Mouse (Mus musculus) kidney, embryonic 14.5 days (tissue): ENCODE data around the gene Fa2h. TPM values are rescaled to one million over a fixed set of nuclear protein-coding genes. Genes with fewer than 3 reads are reported as not detected.

Source experiments
- ATAC-seq: fragments of 200-750 bp; cut with Nextera tagmentation; 2 replicates; pipeline ENCODE4 v1.8.0; 2017; ENCODE audit warnings: moderate number of reproducible peaks, mild to moderate bottlenecking, moderate TSS enrichment, moderate library complexity; ENCODE audit not compliant: low FRiP score, low TSS enrichment
- H3K27ac ChIP-seq: fragments of 300-500 bp; sonication (generic); 2 replicates; pipeline ENCODE4 v1.5.1; 2014; ENCODE audit warnings: low read depth, mild to moderate bottlenecking, low read length, moderate library complexity, mixed read lengths
- H3K27me3 ChIP-seq: fragments of 300-500 bp; sonication (generic); 2 replicates; pipeline ENCODE4 v1.6.1; 2014; ENCODE audit warnings: mild to moderate bottlenecking, low read length; ENCODE audit not compliant: control insufficient read depth, insufficient read depth
- H3K36me3 ChIP-seq: fragments of 300-500 bp; sonication (generic); 2 replicates; pipeline ENCODE4 v1.6.1; 2014; ENCODE audit warnings: low read length, mixed read lengths; ENCODE audit not compliant: control insufficient read depth, insufficient read depth
- H3K4me1 ChIP-seq: fragments of 300-500 bp; sonication (generic); 2 replicates; pipeline ENCODE4 v1.6.1; 2014; ENCODE audit warnings: low read length, mixed read lengths; ENCODE audit not compliant: control insufficient read depth, insufficient read depth
- H3K4me2 ChIP-seq: fragments of 300-500 bp; sonication (generic); replicated peaks from 2 replicates; pipeline ENCODE4 v1.6.1; 2014; ENCODE audit warnings: low read depth, mild to moderate bottlenecking, low read length
- H3K4me3 ChIP-seq: fragments of 300-500 bp; sonication (generic); 2 replicates; pipeline ENCODE4 v1.5.1; 2014; ENCODE audit warnings: mild to moderate bottlenecking, low read length
- H3K9ac ChIP-seq: fragments of 300-500 bp; sonication (generic); 2 replicates; pipeline ENCODE4 v1.6.1; 2014; ENCODE audit warnings: low read depth, mild to moderate bottlenecking, low read length, moderate library complexity
- H3K9me3 ChIP-seq: fragments of 300-500 bp; sonication (generic); 2 replicates; pipeline ENCODE4 v1.6.1; 2016; ENCODE audit warnings: low read length; ENCODE audit not compliant: control insufficient read depth
- WGBS: fragments of 180-500 bp; shearing (Covaris S2); extraction: QIAGEN DNeasy Blood & Tissue Kit; methylation state at CpG from one replicate; pipeline ENCODE4 v1.1.7; 2014; 5-methylcytosine and 5-hydroxymethylcytosine counted together
- polyA plus RNA-seq: library from polyadenylated mRNA; unstranded; fragments of >200 nt; fragmentation: Nextera tagmentation; extraction: Ambion mirVana; gene quantifications from 2 replicates; pipeline ENCODE4 v1.2.1, GENCODE M21; 2014

Fa2h gene
- polyA plus RNA-seq, 1 experiment from 2014 or later, result 0.84 TPM

DNA sequence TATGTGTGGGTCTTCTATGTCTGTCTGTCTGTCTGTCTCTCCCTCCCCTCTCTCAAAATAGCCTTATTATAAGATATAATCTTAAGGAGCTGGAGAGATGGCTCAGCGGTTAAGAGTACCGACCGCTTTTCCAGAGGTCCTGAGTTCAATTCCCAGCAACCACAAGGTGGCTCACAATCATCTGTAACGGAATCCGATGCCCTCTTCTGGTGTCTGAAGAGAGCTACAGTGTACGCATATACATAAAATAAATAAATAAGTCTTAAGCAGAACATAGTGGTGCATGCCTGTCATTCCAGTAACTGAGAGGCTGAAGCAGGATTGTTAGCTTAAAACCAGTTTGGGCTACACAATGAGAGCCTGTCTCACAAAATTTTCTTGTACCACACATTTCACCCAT is 43.0 kb downstream of the Fa2h start:
- ATAC-seq, result no peak
- 87% methylated on average over 6 of the region's 6 CpGs for WGBS
- Histone ChIP-seq H3K4me1 (no peaks in the 10 kb centered on the region), H3K9me3 (no peaks in the 10 kb centered on the region), H3K36me3 (no peaks in the 10 kb centered on the region), H3K9ac (no peak overlapping the region), H3K4me2 (no peak overlapping the region), H3K4me3 (no peak overlapping the region), H3K27ac (no peak overlapping the region), H3K27me3 (no peaks in the 10 kb centered on the region)

DNA sequence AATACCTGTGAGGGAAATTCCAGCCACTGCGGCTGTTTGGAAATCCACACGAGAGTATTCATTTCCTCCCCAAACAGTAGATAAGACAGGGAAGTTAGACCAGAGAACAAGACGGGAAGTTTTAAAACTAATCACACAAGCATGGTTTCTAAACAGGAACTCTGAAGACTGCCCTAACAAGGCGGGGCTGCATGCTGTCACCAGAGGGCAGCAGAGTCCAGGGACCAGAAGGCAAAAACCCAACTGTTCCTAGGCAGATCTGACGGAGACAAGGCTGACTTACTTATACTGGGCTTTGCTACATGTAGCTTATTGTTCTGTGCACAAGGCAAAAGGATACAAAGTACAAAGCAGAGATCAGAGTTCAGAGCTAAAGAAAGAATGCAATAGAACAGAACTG is 50.4 kb downstream of the Fa2h start:
- H3K4me1 ChIP-seq, result 0 out of 2 replicates have a peak, but pooled peaks cover 3% of the 10 kb centered on the region
- WGBS, result 15% methylated on average over 5 of the region's 5 CpGs

DNA sequence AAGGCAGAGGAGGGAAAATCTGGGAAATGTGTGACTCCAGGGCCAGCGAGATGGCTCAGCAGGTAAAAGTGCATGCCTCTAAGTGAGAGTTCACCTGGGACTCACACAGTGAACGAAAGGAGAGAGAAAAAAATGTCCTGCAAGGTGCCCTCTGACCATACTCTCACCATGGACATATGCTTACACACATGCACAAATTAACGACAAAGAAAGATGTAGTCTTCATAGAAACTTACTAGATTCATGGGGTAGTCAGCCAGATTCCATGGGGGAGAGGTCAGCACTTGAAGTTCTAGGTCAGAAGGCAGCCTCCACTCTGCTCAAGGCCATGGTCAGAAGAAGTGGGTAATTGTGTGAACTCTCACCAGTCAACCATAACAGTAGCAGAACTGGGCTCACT is 53.4 kb downstream of the Fa2h start:
- Histone ChIP-seq H3K9ac (no peak overlapping the region), H3K4me2 (no peak overlapping the region), H3K9me3 (no peaks in the 10 kb centered on the region), H3K27me3 (peaks cover 3% of the 10 kb centered on the region; the same call in 1 of the 2 replicates), H3K36me3 (no peaks in the 10 kb centered on the region), H3K4me3 (no peak overlapping the region), H3K27ac (no peak overlapping the region), H3K4me1 (0 out of 2 replicates have a peak, but pooled peaks cover 3% of the 10 kb centered on the region)
- WGBS, result 66% methylated on average over 3 of the region's 3 CpGs
- no peak for ATAC-seq

More for the DNA sequence above, 50.4 kb downstream of the Fa2h start:
- Histone ChIP-seq H3K9ac (no peak overlapping the region), H3K27ac (no peak overlapping the region), H3K4me3 (no peak overlapping the region), H3K9me3 (no peaks in the 10 kb centered on the region), H3K4me2 (no peak overlapping the region), H3K36me3 (no peaks in the 10 kb centered on the region), H3K27me3 (no peaks in the 10 kb centered on the region)
- no peak for ATAC-seq

DNA sequence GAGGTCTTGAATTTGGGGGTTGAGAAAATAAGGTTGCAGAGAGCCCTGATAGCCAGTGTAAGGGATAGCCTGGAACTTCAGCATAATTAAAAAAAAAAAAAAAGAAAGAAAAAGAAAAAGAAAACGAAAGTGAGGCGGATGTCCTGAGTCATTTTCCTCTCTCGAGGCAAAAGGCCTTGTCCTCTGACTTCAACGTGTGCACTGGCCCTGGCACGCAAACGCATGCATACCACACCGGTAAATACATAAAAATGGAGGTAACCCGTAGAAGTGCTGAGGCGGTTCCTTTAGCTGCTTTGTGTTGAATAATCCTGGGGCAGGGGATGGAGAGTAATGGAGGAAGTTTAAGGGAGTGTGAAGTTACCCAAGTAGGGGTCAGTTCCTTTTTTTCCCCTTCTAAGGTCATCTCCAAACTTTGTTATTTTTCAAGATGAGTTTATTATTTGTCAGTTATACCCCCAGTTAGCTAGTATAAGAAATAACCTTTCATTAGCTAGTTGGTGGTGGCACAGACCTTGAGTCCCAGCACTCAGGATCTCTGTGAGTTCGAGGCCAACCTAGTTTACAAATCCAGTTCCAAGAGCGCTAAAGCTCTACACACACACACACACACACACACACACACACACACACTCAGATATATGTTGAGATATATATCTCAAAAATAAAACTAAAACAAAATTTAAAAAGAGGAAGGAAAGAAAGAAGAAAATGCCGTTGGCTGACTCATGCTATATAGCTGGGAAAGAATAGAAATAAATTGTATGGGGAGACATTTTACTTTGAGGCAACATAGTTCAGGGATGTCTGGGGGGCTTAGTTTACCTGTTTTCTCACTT is 55.0 kb downstream of the Fa2h start:
- Histone ChIP-seq H3K4me2 (peak overlapping the region; percentile 77), H3K36me3 (no peaks in the 10 kb centered on the region), H3K4me1 (0 out of 2 replicates have a peak, but pooled peaks cover 3% of the 10 kb centered on the region), H3K9ac (no peak overlapping the region), H3K4me3 (peak overlapping the region; percentile 38), H3K27ac (no peak overlapping the region), H3K9me3 (no peaks in the 10 kb centered on the region), H3K27me3 (peaks cover 3% of the 10 kb centered on the region; the same call in 1 of the 2 replicates)
- no peak for ATAC-seq
- WGBS, result 48% methylated on average over 12 of the region's 12 CpGs

- Histone ChIP-seq H3K9ac (peak within 1 kb of the TSS; percentile 18), H3K36me3 (no peaks in the 10 kb centered on the region), H3K4me2 (peak within 1 kb of the TSS; percentile 77), H3K4me3 (peak within 1 kb of the TSS; percentile 38), H3K9me3 (no peaks in the 10 kb centered on the region), H3K4me1 (0 out of 2 replicates have a peak, but pooled peaks cover 3% of the 10 kb centered on the region), H3K27ac (no peak within 1 kb of the TSS), H3K27me3 (peaks cover 3% of the 10 kb centered on the region; the same call in 1 of the 2 replicates)
- under 1% methylated on average over 29 of the region's 29 CpGs for WGBS
- peak; percentile 60 for ATAC-seq
Observed at GRCm38 (mm10) chr8:111337890-111338347, 55.7 kb downstream of the Fa2h start, which contains the start of gene Mlkl. TSS of gene Mlkl (minus strand) at chr8:111338177.

GRCm38 (mm10) chr8:111337311-111337889 is 56.2 kb downstream of the Fa2h start:
- Histone ChIP-seq H3K9me3 (no peaks in the 10 kb centered on the region), H3K4me1 (0 out of 2 replicates have a peak, but pooled peaks cover 3% of the 10 kb centered on the region), H3K9ac (peak overlapping the region; percentile 18), H3K36me3 (no peaks in the 10 kb centered on the region), H3K27me3 (peaks cover 3% of the 10 kb centered on the region; the same call in 1 of the 2 replicates), H3K27ac (no peak overlapping the region), H3K4me3 (peak overlapping the region; percentile 38), H3K4me2 (peak overlapping the region; percentile 77)
- 30% methylated on average over 17 of the region's 17 CpGs for WGBS
- ATAC-seq, result no peak

DNA sequence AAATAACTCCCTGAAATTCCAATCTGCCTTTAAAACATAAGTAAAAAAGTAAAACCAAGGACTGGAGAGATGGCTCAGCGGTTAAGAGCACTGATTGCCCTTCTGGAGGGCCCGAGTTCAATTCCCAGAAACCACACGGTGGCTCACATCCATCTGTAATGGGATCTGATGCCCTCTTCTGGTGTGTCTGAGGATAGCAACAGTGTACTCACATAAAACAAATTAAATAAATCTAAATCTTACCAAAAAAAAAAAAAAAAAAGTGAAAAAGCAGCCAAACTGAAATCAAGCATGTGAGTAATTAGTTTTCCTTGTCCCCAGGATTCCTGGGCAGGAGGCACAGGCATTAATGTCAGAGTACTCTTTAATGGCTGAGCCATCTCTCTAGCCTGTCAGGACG is 56.9 kb downstream of the Fa2h start:
- H3K4me3 ChIP-seq, result no peak overlapping the region
- peaks cover 3% of the 10 kb centered on the region; the same call in 1 of the 2 replicates for H3K27me3 ChIP-seq
- WGBS, result 84% methylated on average over 4 of the region's 4 CpGs
- no peak overlapping the region for H3K9ac ChIP-seq
- no peak for ATAC-seq
- H3K36me3 ChIP-seq, result no peaks in the 10 kb centered on the region
- no peaks in the 10 kb centered on the region for H3K9me3 ChIP-seq
- 0 out of 2 replicates have a peak, but pooled peaks cover 3% of the 10 kb centered on the region for H3K4me1 ChIP-seq
- no peak overlapping the region for H3K4me2 ChIP-seq
- no peak overlapping the region for H3K27ac ChIP-seq

GRCm38 (mm10) chr8:111325222-111325790 is 68.3 kb downstream of the Fa2h start:
- Histone ChIP-seq H3K4me2 (no peak overlapping the region), H3K27me3 (no peaks in the 10 kb centered on the region), H3K9ac (no peak overlapping the region), H3K9me3 (no peaks in the 10 kb centered on the region), H3K4me3 (no peak overlapping the region), H3K36me3 (no peaks in the 10 kb centered on the region), H3K27ac (no peak overlapping the region), H3K4me1 (no peaks in the 10 kb centered on the region)
- WGBS, result 83% methylated on average over 6 of the region's 6 CpGs
- no peak for ATAC-seq
